Mouse (Mus musculus) lung, adult 10 weeks (tissue): ENCODE results near the gene Emp2. TPM values are rescaled to one million over a fixed set of nuclear protein-coding genes. Genes with fewer than 3 reads are reported as not detected.

Experiments
- polyA plus RNA-seq: library from polyadenylated mRNA; stranded (reverse); fragments of 350-450 nt; fragmentation: Illumina TruSeq; extraction: RNeasy Lipid Tissue Mini Kit (QIAGEN cat#74804); gene quantifications from one replicate; pipeline ENCODE4 v1.2.3, GENCODE M21; 2014; ENCODE audit warnings: low read depth, low replicate concordance; ENCODE audit not compliant: insufficient read depth

Emp2 gene
- polyA plus RNA-seq, result 456 TPM

DNA sequence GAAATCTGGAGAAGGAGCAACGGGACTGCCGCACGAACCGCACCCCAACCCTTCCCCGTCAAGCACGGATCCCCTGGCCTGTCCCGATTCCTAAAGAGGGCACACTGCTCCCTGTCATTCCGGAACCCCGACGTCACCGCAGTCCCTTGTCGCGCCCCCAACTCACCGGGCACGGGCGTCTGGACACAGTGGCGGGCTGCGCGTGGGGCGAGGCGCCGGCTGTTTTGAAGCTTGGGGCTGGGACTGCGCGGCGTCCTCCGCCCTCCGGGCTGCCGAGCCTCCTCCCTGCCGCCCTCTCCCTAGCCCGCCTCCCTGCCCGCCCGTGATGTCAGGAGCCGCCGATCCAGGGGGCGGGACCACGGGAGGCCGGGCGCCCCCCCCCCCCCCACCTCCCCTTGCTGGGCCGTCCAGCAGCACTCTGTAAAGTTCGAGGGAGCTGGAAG lies at the start of gene Emp2:
Gene Emp2, minus strand, starts transcription at position 323 of the 443 bp plus-strand sequence.

Other genes starting within 250 kb of the Emp2 start
- gene Rpl39l, start 143.7 kb downstream of the Emp2 start, polyA plus RNA-seq, result 0.58 TPM
- gene Atf7ip2, start 121.3 kb downstream of the Emp2 start, polyA plus RNA-seq, result not detected
- gene Tekt5, start 81.5 kb upstream of the Emp2 start, polyA plus RNA-seq, result 4.8 TPM
- 18.7 TPM for gene Nubp1, start 98.0 kb upstream of the Emp2 start, polyA plus RNA-seq
- gene Tvp23a, start 133.4 kb upstream of the Emp2 start, polyA plus RNA-seq, result 0.20 TPM
- gene Ciita, start 166.1 kb upstream of the Emp2 start, polyA plus RNA-seq, result 3.9 TPM
- gene Dexi, start 229.1 kb upstream of the Emp2 start, polyA plus RNA-seq, result 17.0 TPM
- gene Clec16a, start 231.4 kb upstream of the Emp2 start, polyA plus RNA-seq, result 8.9 TPM